Mouse (Mus musculus) heart, adult 2 months (tissue): ENCODE data around the gene Aplnr.

Source experiments
- CTCF ChIP-seq: fragments of 200-600 bp; IDR thresholded peaks from 2 replicates; pipeline ENCODE4 v1.8.1; 2022; ENCODE audit warnings: antibody characterized with exemption, mild to moderate bottlenecking, moderate library complexity
- EP300 ChIP-seq: fragments of 200-500 bp; IDR thresholded peaks from 2 replicates; pipeline ENCODE4 v1.6.1; 2011; ENCODE audit warnings: low read depth, low read length, control low read depth; ENCODE audit not compliant: insufficient read depth

DNA sequence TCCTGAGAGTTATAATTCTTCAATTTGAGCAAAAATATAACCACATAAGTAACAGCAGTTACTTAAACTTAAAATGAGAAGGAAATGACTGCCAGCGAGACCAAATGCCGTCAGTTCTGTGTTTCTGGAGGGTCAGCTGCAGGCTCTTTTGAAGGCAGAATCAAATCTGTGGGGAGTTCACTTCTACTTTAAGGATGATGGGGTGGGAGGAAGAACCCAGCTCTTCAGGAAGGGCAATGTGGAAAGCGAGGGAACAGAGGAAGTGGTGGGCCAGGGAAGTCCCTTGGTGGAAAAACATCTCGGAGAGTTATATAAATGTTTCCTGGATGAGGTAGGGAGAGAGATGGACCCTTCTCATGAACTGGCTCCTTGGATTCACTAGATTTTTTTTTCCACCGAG is 20.1 kb downstream of the Aplnr start:
- no peak for TF ChIP-seq EP300
- no peak for TF ChIP-seq CTCF
